Mouse (Mus musculus): ENCODE measurements around the gene Mrpl47. TPM values are rescaled to one million over a fixed set of nuclear protein-coding genes. Genes with fewer than 3 reads are reported as not detected.
"Not testable (repeated sequence)": the region's sequence is repeated elsewhere in the genome, so short reads cannot be mapped to it uniquely, and the experiment has no call there.

Mrpl47 gene
- total RNA-seq, 2 experiments from 2014 or later, result 35.5 to 37.9 TPM

DNA sequence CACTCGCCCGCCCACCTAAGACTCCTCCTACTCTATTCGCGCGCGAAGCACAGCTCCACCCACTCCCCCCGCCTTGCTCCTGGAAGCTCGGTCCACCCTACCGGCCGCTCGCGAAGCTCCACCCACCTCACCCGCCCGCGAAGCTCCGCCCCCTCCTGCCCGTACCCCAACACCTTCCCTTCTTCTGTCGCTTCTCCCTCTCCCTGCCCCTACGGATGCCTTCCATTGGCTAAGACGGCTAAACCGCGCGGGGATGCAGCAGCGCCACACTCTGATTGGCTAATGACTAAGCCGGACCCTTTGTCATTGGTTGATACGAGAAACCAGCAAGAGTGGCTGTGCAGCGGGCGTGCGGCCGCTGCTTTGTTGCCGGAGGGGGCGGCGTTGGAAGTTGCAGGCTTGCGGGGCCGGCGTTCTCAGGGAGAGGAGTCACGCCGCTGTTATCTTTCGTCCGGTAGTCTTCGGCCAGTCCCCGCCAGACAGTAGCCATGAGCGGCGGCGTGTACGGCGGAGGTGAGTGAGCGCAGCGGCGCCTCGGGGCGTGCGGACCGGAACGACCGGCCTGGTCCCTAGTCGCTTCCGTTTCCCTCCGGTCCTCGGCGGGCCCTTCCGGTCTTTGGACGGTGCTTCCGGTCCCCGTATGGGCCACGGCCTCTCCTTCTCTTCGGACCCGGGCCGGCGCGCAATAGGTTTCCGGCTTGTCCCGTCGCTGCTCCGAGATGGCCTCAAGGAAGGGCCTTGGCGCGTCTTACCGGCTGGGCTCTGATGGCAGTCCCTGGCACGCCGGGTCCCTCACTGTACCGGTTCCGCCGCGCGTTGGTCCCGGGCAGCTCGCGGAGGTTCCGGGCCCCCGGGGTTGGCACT lies 28.8 kb downstream of the Mrpl47 start:
- DNase-seq (ENCODE audit: low spot score in 2 of 2), result peak; percentile 92 to 98

DNA sequence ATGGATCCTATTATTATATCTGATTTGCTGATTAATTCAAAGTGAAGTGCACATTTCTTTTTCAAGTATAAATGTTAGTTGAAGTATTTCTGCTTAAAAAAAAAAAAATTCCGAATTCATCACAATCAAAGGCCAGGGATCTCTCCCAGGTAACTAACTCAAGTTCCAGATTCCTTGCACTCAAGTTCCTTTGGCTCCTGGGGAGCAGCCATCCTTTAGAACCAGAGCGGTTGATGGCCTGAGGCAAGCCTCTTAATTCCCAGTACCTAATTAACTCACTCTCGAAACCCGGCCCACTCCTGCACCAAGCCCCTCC lies 29.4 kb downstream of the Mrpl47 start:
- no peak for DNase-seq (ENCODE audit: low spot score in 2 of 2)

DNA sequence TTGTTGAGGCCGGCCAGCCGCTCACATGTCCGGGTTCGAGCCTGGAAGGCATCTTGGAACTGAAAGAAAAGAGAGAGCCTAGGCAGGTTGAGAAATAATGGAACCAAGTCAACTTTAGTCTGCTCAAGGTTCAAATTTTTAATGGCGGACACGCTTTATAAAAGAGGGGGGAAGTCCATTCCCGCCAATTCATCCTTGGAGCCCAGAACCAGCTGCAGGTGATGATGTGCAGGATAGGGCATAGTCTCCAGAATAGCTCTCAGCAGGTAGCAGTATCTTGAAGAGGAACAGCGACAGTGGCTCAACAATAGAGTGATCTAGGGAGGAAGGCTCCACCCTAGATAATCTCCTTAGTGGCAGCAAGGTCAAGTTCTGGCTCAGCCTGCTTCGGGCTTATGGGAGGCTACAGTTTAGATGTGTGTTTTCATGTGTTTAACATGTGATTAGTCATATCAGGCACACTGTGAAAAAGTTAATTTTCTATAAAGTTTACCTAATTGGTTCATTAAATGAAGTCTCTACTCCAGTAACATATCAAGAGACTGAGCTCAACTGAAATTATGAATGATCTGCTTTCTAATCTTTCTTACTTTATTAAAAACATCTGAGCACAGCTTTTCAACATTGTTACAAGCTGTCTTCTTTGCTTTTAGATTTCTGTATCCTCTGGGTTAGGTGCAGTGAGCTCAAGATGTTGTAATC lies 31.6 kb downstream of the Mrpl47 start, which contains the start of gene Actl6a:
Gene Actl6a, plus strand, starts transcription at position 652 of the 702 bp plus-strand sequence.
- DNase-seq (ENCODE audit: low spot score in 2 of 2), result not testable (repeated sequence)

DNA sequence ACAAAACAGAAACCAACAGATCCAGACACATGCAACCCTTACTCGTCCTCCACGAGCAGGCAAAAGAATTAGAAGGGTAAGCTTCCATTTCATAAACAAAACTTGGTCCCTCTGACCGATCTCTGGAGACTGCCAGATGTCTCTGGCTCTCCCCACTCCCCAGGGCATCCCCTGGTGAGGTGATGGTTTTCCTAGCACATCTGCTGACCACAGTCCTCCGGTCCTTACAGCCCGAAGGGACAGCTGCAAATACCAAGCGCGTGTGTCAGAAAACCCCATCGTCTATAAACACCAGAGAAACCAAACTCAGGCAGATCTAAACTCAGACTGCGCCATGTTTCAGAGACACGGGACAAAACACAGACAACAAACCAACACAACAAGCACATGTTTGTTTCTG lies 32.8 kb downstream of the Mrpl47 start:
- not testable (repeated sequence) for DNase-seq (ENCODE audit: low spot score in 2 of 2)

DNA sequence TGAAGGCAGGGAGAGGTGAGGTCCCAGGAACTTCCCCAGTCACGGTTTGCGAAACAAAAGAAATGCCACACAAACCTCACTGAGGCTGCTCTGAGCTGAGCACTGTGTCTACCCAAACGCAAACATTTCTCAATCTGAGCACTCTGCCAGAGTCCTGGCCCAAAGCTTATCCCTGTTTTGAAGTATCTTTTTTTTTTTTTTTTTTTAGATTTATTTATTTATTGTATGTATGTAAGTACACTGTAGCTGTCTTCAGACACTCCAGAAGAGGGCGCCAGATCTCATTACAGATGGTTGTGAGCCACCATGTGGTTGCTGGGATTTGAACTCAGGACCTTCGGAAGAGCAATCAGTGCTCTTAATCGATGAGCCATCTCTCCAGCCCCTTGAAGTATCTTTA lies 33.4 kb downstream of the Mrpl47 start:
- not testable (repeated sequence) for DNase-seq (ENCODE audit: low spot score in 2 of 2)

DNA sequence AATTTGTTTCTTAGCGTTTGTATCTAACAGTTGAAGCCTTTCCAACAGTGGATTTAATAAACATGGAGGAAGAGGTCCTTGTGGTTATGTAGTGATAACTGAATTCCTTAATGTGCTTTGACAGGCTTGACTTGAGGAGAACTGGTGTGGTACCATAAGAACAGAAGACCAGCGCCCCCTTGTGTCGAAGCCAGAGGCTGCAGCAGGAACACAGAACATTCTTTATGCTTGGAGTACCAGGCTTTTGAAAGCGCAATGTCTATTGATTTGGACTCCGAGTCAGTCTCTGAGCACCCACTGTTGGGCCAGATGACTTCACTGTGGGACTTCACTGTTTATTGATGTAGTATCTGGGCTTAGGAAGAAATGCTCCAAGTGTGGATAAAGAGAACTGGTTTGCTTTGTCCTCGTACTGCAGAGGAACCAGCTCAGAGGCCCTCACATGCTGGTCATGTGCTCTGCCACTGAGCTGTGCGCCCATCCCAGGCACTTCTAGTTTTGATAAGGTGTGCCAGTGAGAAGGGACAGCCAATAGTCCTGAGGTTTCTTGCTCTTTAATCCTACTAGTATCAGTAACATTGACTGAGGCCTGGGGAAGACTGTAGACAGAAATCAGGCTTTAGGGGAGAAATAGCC lies 39.1 kb downstream of the Mrpl47 start:
- DNase-seq (ENCODE audit: low spot score in 2 of 2), result peak; percentile 62 to 81

DNA sequence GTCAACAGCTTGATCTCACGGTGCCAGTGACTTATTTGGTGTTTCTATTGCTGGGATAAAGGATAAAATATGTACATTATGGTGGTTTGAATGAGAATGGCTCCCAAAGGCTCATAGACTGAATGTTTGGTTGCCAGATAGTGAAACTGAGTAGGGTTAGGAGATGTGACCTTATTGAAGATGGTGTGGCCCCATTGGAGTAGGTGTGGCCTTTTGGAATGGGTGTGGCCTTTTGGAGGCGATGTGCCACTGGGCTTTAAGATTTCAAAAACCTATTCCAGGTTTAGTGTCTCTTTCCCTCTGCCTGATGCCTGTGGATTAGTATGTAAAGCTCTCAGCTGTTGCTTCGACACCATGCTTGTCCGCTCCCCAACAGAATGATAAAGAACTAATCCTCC lies 41.8 kb downstream of the Mrpl47 start:
- DNase-seq (ENCODE audit: low spot score in 2 of 2), result no peak

DNA sequence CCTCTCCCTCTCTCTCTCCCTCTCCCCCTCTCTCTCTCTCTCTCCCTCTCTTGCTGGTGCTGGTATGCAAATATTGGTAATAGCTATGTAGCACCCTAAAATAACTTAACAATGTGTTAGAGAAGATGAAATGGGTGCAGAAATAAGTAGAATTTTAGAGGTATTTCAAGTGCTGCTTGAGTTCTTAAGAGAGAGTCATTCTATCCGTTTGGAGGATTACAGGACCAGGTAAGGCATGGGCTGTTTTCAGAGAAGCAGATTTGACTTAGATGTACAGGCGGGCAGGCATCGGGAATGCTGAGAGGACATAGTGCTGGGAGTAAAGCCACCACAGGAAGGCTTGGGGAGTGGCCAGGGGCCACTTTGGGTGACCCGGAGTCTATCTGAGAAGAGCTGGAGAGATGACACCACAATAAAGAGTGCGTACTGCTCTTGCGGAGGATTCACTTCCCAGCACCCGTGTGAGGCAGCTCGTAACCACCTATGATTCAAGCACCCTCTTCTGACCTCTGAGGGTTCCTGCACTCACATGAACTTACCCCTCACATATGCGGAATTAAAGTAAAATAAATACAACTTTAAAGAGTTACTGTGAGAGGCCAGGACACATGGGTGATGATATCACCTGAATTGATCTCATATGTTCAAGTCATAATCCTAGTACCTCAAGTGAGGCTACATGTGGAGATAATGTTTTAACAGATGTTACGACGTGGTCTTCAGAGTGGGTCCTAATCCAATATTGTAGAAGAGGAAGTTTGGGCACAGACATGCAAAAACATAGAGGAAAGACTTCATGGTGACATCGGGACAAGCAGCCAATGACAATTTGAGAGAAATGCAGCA lies 42.4 kb downstream of the Mrpl47 start:
- no peak for DNase-seq (ENCODE audit: low spot score in 2 of 2)

DNA sequence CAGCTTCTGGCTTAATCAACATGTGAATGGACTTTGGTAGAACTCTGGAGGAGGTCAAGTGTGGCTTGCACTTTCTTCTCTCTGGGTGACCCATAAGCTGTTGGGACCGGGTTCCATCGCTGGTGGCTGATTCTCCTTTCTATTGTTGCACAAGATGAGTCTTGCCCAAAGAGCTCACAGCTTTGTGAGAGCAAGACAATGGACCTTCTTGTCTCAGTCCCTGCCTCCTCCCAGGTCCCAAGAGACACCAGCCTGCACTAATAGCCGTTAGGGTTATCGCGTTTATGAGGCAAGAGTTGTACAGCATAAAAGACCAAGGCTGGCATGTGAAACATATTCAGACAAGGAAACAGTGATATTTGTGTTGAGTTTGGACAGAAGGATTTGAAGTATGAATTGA lies 43.2 kb downstream of the Mrpl47 start:
- DNase-seq (ENCODE audit: low spot score in 2 of 2), result no peak

DNA sequence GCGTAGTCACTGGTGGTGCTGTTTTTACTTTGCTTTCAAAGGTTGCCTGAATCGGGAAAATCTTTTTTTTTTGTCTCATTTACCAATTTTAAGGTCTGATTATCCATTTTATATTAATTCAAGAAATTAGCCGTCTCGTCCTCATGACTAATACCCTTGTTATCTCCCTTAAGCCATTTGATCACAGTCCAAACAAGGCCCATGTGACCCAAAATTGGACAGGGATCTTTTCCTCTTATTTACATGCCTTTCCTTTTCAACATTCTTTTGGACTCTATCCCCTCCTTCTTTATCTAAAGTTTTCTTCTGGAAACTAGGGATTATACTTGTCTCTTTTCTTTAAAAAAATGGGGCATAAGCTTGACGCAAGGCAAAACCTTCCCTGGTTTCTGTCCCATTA lies 45.6 kb downstream of the Mrpl47 start:
- no peak for DNase-seq (ENCODE audit: low spot score in 2 of 2)

DNA sequence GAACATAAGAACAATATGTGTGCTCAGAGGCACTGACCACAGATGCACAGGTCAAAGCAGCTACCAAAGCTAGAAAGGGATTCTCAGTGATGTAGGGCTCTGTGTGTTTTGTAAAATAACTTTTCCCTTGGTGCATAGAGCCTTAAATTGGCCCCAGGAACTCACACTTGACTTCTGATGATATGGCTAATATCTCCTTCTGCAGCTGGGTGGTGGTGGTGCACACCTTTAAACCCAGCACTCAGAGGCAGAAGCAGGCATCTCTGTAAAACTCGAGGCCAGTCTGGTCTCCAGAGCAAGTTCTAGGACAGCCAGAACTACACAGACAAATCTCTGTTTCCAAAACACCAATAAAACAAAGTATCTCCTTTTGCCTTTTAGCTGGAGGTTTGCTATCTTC lies 46.5 kb downstream of the Mrpl47 start:
- no peak for DNase-seq (ENCODE audit: low spot score in 2 of 2)

DNA sequence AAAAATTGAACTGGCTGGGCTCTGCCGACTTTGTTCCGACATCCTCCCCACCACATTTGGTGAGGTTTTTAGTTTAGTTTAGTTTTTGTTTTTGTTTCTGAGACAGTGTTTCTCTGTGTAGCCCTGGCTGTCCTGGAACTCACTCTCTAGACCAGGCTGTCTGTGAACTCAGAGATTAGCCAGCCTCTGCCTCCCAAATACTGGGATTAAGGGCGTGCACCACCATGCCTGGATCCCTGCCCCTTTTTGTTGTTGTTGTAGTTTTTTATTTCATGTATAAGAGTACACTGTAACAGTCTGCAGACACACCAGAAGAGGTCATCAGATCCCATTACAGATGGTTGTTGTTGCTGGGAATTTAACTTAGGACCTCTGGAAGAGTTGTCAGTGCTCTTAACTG lies 47.4 kb downstream of the Mrpl47 start:
- no peak for DNase-seq (ENCODE audit: low spot score in 2 of 2)

DNA sequence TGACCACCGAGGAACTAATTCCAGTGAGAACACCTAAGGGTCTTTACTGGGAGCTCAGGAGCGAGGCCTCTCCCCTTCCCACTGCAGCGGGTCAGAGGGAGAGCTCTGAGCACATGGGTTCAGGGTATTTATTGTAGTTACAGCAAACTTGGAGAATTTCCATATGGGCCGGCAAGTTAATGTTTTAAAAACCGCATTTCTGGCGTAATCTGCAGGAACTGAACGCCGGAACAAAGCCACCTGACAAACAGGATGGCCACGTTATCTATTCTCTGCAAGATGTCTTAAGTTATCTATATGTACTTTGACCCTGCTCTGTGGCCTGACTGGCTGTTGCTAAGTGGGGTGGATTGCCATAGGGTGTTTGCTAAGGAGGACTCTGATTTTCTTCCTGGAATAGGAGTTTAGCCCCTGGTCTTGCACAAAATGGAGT lies 47.8 kb downstream of the Mrpl47 start:
- no peak for DNase-seq (ENCODE audit: low spot score in 2 of 2)

DNA sequence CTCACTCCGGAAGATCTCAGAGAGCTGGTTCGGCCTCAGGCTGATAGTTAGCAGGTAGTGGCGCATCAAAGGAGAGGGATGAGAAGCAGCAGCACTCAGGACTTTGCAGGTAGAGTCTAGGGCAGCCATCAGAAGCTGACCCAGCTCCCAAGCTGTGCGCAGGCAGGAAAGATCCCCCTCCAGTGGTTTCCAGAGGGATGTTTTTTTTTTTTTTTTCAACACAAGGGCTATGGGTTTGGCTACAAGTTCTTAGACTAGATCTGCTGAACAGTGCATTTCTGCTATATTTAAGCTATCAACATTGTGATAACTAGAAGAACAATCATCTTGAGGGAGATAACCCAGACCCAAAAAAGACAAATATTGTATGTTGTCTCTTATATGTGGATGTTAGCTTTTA lies 50.2 kb downstream of the Mrpl47 start:
- no peak for DNase-seq (ENCODE audit: low spot score in 2 of 2)

DNA sequence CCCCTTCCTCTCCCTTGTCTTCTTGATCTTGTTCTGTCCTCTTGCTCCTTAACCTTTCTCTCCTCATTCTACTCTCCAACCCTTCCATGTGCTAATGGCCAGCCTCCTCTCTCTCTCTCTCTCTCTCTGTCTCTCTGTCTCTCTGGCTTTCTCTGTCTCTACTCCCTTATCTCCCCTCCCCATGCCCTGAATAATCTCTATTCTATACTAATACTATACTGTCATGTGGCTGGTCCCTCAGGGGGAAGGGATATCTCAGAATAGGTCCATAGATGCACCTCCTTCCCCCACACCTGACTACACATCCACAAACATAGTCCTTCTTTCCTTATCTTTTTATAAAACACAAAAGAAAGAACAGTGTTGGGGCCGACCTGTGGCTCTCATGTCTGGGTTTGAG lies 50.9 kb downstream of the Mrpl47 start:
- DNase-seq (ENCODE audit: low spot score in 2 of 2), result no peak

DNA sequence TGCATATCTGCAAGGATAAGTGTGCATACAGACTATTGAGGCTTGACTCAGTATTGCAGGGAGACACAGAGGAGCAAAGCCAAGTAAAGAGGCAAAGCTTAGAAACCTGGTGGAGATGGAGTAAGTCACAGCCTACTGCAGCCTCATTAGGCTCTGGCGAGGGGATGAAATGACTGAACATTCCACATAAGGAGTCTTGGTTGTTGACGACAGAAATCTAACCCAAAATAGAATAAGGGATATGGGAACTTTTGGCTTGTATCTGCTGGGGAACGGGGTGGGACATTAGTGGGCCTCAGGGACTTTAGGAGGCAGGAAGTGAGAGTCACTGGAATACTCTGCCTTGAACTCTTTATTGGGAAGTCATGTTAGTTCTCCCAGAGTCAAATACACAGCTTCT lies 52.8 kb downstream of the Mrpl47 start:
- no peak for DNase-seq (ENCODE audit: low spot score in 2 of 2)

DNA sequence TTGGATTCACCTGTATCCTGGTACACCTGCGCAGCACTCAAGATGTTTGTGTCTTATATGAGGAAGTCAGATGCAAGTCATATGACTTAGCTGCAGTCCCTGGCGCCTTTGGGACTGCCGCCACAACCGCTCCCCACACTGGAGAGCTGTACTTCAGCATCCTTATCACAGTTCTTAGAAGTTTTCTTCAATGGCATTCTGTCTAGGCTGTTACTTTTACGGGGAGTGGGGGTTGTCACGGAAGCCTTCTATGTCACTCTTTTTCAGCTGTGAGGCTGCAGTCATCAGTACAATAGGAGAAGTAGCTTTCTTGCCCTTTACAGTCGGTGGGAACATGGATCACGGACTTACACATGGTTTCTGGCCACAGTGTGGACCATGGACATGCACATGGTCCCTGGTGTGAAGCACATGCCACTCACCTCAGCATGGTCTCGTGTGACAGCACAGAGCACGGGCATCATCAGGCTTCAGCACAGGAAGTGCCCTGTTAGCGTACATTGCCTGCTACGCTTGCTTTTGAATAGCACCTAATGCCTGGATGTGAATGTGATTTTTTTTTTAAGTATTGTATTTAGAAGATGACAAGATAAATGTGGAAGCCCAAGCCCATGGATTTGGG lies 54.4 kb downstream of the Mrpl47 start:
- DNase-seq (ENCODE audit: low spot score in 2 of 2), result no peak

DNA sequence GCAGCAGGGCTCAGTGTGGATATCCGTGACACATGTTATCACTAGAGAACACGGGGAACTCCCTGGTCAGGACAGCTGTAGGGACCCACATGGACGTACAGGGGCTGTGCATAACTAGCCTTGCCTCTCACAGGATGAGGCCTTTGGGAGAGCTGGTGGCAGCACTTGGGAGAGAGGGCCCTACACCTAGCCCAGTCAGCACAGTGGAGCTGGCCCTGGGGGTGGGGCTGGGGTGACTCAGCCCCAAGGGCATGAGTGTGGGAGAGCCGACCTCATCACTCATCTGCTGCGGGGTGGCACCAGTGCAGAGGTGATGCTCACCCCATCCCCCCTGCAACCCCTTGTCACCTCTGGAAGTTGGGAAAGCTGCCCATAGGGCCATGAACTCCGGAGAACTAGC lies 61.0 kb downstream of the Mrpl47 start:
- peak in 1 of 2 experiments; percentile 11 for DNase-seq (ENCODE audit: low spot score in 2 of 2)

All from adrenal gland, postnatal 4 days (tissue).